Mouse (Mus musculus) intestine, embryonic 16.5 days (tissue): Measurements from ENCODE around the gene Saxo1. TPM values are rescaled to one million over a fixed set of nuclear protein-coding genes. Genes with fewer than 3 reads are reported as not detected.
A peak's percentile ranks its signal among the peaks of the same experiment; 100 is the strongest.

Experiments used
- ATAC-seq: fragments of 200-750 bp; cut with Nextera tagmentation; 2 replicates; pipeline ENCODE4 v1.8.0; 2017; ENCODE audit warnings: moderate TSS enrichment, moderate library complexity
- H3K27ac ChIP-seq: fragments of 300-500 bp; sonication (generic); 2 replicates; pipeline ENCODE4 v1.5.1; 2014; ENCODE audit warnings: mild to moderate bottlenecking, low read length
- H3K27me3 ChIP-seq: fragments of 300-500 bp; sonication (generic); replicated peaks from 2 replicates; pipeline ENCODE4 v1.6.1; 2014; ENCODE audit warnings: low read length, control low read depth, mixed read lengths; ENCODE audit not compliant: control insufficient read depth, insufficient read depth
- H3K36me3 ChIP-seq: fragments of 300-500 bp; sonication (generic); 2 replicates; pipeline ENCODE4 v1.6.1; 2014; ENCODE audit warnings: low read length, control low read depth; ENCODE audit not compliant: control insufficient read depth, insufficient read depth
- H3K4me1 ChIP-seq: fragments of 300-500 bp; sonication (generic); 2 replicates; pipeline ENCODE4 v1.6.1; 2014; ENCODE audit warnings: low read length, control low read depth, mixed read lengths; ENCODE audit not compliant: control insufficient read depth, insufficient read depth
- H3K4me2 ChIP-seq: fragments of 300-500 bp; sonication (generic); 2 replicates; pipeline ENCODE4 v1.6.1; 2014; ENCODE audit warnings: low read depth, low read length, control low read depth
- H3K4me3 ChIP-seq: fragments of 300-500 bp; sonication (generic); 2 replicates; pipeline ENCODE4 v1.5.1; 2014; ENCODE audit warnings: mild to moderate bottlenecking, low read length
- H3K9ac ChIP-seq: fragments of 300-500 bp; sonication (generic); 2 replicates; pipeline ENCODE4 v1.6.1; 2014; ENCODE audit warnings: low read depth, low read length
- H3K9me3 ChIP-seq: fragments of 300-500 bp; sonication (generic); 2 replicates; pipeline ENCODE4 v1.6.1; 2016; ENCODE audit warnings: low read length, control low read depth; ENCODE audit not compliant: control insufficient read depth
- WGBS: fragments of 180-500 bp; shearing (Covaris S2); extraction: QIAGEN DNeasy Blood & Tissue Kit; methylation state at CpG from one replicate; pipeline ENCODE4 v1.1.7; 2014; 5-methylcytosine and 5-hydroxymethylcytosine counted together
- polyA plus RNA-seq: library from polyadenylated mRNA; unstranded; fragments of >200 nt; fragmentation: Nextera tagmentation; extraction: Ambion mirVana; gene quantifications from 2 replicates; pipeline ENCODE4 v1.2.1, GENCODE M21; 2015

Saxo1 gene
- polyA plus RNA-seq, 1 experiment from 2014 or later: not detected

DNA sequence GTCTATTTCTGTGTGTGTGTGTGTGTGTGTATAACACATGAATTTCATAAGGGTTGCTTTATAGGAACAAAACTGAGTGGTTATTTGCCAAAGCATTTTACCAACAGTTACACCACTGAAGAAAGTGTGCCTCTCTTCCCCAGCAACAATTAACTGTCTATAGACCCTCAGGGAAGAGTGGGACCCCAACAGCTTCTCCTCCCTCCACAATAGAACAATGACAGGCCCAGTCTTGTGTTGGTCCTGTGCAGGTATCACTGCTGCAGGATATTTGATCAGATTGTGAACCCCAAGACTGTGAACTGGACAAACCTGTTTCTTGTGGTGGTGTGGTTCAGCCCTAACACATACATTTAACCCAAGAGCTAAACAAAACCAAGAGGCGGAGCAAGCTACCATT, 58.6 kb downstream of the Saxo1 start:
- H3K4me2 ChIP-seq: no peak overlapping the region
- H3K27me3 ChIP-seq: no peaks in the 10 kb centered on the region
- H3K9ac ChIP-seq: no peak overlapping the region
- H3K36me3 ChIP-seq: no peaks in the 10 kb centered on the region
- no peak overlapping the region for H3K4me3 ChIP-seq
- ATAC-seq: no peak
- no peaks in the 10 kb centered on the region for H3K4me1 ChIP-seq
- H3K9me3 ChIP-seq: no peaks in the 10 kb centered on the region
- H3K27ac ChIP-seq: no peak overlapping the region
- 96% methylated on average over 1 of the region's 1 CpGs for WGBS

DNA sequence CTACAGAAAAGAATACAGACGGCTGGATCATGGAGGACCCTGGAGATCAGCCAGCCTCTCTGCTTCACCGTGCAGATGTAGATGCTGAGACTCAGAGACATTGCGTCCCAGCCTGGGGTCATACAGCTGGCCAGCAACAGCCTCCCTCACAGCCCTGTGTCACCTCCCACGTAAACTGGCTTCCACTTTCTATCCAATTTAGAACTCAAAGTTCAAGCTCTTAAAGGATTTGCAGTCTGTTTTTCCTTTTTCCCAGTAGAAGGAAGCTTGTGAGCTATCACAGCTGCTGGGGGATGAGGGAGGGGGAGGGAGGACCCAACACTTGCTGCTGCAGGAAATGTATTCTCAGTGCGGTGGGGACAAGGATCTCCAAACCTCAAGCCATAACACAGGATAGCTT, 59.4 kb downstream of the Saxo1 start:
- ATAC-seq: peak; percentile 87

GRCm38 (mm10) chr4:86489128-86489527, 69.0 kb downstream of the Saxo1 start:
- ATAC-seq: no peak
- H3K27me3 ChIP-seq: no peaks in the 10 kb centered on the region
- H3K27ac ChIP-seq: no peak overlapping the region
- H3K36me3 ChIP-seq: no peaks in the 10 kb centered on the region
- 74% methylated on average over 5 of the region's 5 CpGs for WGBS
- no peaks in the 10 kb centered on the region for H3K9me3 ChIP-seq
- H3K4me3 ChIP-seq: no peak overlapping the region
- no peaks in the 10 kb centered on the region for H3K4me1 ChIP-seq
- no peak overlapping the region for H3K9ac ChIP-seq
- H3K4me2 ChIP-seq: no peak overlapping the region

More for the DNA sequence above, 59.4 kb downstream of the Saxo1 start:
- no peaks in the 10 kb centered on the region for H3K9me3 ChIP-seq
- 43% methylated on average over 5 of the region's 5 CpGs for WGBS
- H3K4me3 ChIP-seq: no peak overlapping the region
- H3K27ac ChIP-seq: no peak overlapping the region
- H3K27me3 ChIP-seq: no peaks in the 10 kb centered on the region
- H3K4me2 ChIP-seq: no peak overlapping the region
- H3K4me1 ChIP-seq: no peaks in the 10 kb centered on the region
- H3K9ac ChIP-seq: no peak overlapping the region
- no peaks in the 10 kb centered on the region for H3K36me3 ChIP-seq

GRCm38 (mm10) chr4:86486901-86487300, 71.2 kb downstream of the Saxo1 start:
- no peak for ATAC-seq
- no peaks in the 10 kb centered on the region for H3K27me3 ChIP-seq
- WGBS: 83% methylated on average over 2 of the region's 2 CpGs
- no peak overlapping the region for H3K9ac ChIP-seq
- no peak overlapping the region for H3K4me2 ChIP-seq
- no peaks in the 10 kb centered on the region for H3K36me3 ChIP-seq
- no peaks in the 10 kb centered on the region for H3K9me3 ChIP-seq
- H3K4me3 ChIP-seq: no peak overlapping the region
- H3K4me1 ChIP-seq: no peaks in the 10 kb centered on the region
- no peak overlapping the region for H3K27ac ChIP-seq

GRCm38 (mm10) chr4:86486491-86486890, 71.6 kb downstream of the Saxo1 start:
- no peaks in the 10 kb centered on the region for H3K4me1 ChIP-seq
- no peak overlapping the region for H3K4me3 ChIP-seq
- no peak overlapping the region for H3K9ac ChIP-seq
- H3K9me3 ChIP-seq: no peaks in the 10 kb centered on the region
- no peaks in the 10 kb centered on the region for H3K27me3 ChIP-seq
- ATAC-seq: no peak
- H3K27ac ChIP-seq: no peak overlapping the region
- WGBS: 96% methylated on average over 4 of the region's 4 CpGs
- no peak overlapping the region for H3K4me2 ChIP-seq
- no peaks in the 10 kb centered on the region for H3K36me3 ChIP-seq

DNA sequence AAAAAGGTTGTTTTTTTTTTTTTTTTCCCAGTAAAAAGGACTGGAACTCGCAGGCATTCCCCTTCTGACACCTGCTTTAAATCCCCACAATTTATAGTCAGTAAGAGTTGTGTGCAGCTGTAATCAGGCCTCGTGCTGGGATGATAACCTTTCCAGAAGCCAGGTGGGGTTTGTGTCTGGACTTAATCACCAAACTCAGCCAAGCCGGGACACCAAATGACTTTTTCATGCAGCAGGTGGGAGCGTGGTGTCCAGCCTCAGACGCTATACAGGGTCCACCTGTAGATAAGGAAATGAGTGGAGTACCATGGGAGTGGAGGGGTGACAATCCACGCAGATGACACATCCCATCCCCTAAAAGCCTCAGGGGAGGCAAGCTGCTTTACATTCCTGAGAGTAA, 73.1 kb downstream of the Saxo1 start:
- Histone ChIP-seq H3K9me3 (no peaks in the 10 kb centered on the region), H3K4me2 (no peak overlapping the region), H3K36me3 (no peaks in the 10 kb centered on the region), H3K4me3 (no peak overlapping the region), H3K4me1 (no peaks in the 10 kb centered on the region), H3K9ac (no peak overlapping the region), H3K27me3 (no peaks in the 10 kb centered on the region), H3K27ac (no peak overlapping the region)
- WGBS: 34% methylated on average over 6 of the region's 6 CpGs
- ATAC-seq: no peak

- Histone ChIP-seq H3K9ac (no peak overlapping the region), H3K36me3 (no peaks in the 10 kb centered on the region), H3K27ac (no peak overlapping the region), H3K4me2 (no peak overlapping the region), H3K9me3 (no peaks in the 10 kb centered on the region), H3K4me1 (no peaks in the 10 kb centered on the region), H3K27me3 (no peaks in the 10 kb centered on the region), H3K4me3 (no peak overlapping the region)
- ATAC-seq: no peak
- 65% methylated on average over 8 of the region's 8 CpGs for WGBS
These were observed 74.4 kb downstream of the Saxo1 start for GRCm38 (mm10) chr4:86483686-86484085.

GRCm38 (mm10) chr4:86483013-86483615, 75.0 kb downstream of the Saxo1 start:
- Histone ChIP-seq H3K36me3 (no peaks in the 10 kb centered on the region), H3K27me3 (no peaks in the 10 kb centered on the region), H3K9me3 (no peaks in the 10 kb centered on the region), H3K4me3 (no peak overlapping the region), H3K9ac (no peak overlapping the region), H3K4me2 (no peak overlapping the region), H3K4me1 (no peaks in the 10 kb centered on the region), H3K27ac (no peak overlapping the region)
- WGBS: 85% methylated on average over 6 of the region's 6 CpGs
- ATAC-seq: no peak

DNA sequence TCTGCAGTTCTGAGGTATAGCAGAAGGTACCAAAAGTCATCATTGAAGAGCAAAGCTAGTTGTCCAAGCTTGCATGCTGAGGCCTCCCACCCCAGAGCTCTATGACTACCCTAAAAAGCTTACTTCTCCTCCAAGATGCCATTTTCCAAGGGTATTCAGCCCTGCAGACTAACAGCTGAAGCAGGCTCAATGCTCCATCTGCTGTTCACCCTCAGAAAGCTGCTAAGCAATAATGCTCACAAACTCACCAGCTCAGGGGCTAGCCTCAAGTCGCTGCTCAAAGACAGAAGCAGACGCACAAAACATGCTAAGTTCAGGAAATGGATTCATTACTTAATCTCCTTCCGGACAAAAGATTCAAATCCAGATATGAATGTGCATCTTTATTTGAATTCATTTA, 77.2 kb downstream of the Saxo1 start:
- H3K9ac ChIP-seq: no peak overlapping the region
- H3K27me3 ChIP-seq: no peaks in the 10 kb centered on the region
- H3K4me1 ChIP-seq: no peaks in the 10 kb centered on the region
- H3K4me2 ChIP-seq: no peak overlapping the region
- WGBS: 76% methylated on average over 3 of the region's 3 CpGs
- H3K36me3 ChIP-seq: no peaks in the 10 kb centered on the region
- ATAC-seq: no peak
- H3K9me3 ChIP-seq: no peaks in the 10 kb centered on the region
- no peak overlapping the region for H3K27ac ChIP-seq
- H3K4me3 ChIP-seq: no peak overlapping the region

GRCm38 (mm10) chr4:86464808-86465207, 93.3 kb downstream of the Saxo1 start:
- H3K27ac ChIP-seq: no peak overlapping the region
- no peak for ATAC-seq
- H3K9ac ChIP-seq: no peak overlapping the region
- WGBS: 93% methylated on average over 5 of the region's 5 CpGs
- no peak overlapping the region for H3K4me2 ChIP-seq
- H3K4me1 ChIP-seq: no peaks in the 10 kb centered on the region
- no peak overlapping the region for H3K4me3 ChIP-seq
- H3K9me3 ChIP-seq: no peaks in the 10 kb centered on the region
- no peaks in the 10 kb centered on the region for H3K36me3 ChIP-seq
- H3K27me3 ChIP-seq: no peaks in the 10 kb centered on the region
